Mouse (Mus musculus) fibroblast of lung, adult 2 months (primary cell): ENCODE data around the gene Nfe2l2.

Source experiments
- DNase-seq: peaks from one replicate; pipeline ENCODE4 v3.0.0-alpha.2; 2011; ENCODE audit warnings: low read depth

Nfe2l2 gene

DNA sequence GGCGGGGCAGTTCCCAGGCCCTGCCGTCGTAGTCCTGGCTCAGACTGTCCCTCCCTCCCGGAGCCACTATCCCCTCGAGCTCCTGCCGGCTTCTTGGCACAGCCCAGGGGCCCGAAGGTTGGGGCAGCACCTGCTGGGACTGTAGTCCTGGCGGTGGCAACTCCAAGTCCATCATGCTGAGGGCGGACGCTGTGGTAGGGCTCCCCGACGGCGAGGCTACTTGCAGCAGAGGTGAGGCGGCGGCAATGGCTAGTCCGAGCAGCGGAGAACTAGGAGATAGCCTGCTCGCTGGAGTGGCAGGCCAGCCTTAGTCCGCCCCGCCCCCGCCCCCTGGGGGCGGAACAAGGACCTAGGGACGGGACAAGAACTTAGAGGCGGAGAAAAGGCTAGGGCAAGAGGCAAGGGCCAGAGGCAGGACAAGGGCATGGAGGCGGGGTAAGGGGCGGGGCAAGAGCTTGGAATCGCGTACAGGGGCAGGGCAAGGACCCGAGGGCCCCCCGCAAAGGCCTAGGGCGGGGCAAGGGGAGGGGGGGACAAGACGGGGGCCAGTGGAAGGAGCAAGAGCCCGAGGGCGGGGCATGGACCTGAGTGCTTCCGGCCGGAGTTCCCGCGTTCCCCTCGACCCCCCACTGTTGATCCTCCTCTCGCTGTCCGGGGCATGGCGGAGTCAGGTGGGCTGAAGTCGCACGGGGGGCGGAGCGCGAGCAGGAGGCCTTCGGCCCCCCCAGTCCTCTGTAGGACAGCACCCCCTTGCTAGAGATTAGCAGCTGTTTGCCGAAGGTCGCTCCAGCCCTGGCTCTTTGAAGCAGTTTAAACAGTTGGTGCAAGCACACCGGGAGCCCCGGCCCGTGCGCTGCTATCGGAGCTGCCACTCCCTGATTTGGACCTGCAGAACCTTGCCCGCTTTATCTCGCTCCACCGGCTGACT is at the start of gene Nfe2l2:
Nfe2l2 (minus strand) TSS at position 408 of the 928 bp plus-strand sequence.
- DNase-seq: peak; percentile 95

DNA sequence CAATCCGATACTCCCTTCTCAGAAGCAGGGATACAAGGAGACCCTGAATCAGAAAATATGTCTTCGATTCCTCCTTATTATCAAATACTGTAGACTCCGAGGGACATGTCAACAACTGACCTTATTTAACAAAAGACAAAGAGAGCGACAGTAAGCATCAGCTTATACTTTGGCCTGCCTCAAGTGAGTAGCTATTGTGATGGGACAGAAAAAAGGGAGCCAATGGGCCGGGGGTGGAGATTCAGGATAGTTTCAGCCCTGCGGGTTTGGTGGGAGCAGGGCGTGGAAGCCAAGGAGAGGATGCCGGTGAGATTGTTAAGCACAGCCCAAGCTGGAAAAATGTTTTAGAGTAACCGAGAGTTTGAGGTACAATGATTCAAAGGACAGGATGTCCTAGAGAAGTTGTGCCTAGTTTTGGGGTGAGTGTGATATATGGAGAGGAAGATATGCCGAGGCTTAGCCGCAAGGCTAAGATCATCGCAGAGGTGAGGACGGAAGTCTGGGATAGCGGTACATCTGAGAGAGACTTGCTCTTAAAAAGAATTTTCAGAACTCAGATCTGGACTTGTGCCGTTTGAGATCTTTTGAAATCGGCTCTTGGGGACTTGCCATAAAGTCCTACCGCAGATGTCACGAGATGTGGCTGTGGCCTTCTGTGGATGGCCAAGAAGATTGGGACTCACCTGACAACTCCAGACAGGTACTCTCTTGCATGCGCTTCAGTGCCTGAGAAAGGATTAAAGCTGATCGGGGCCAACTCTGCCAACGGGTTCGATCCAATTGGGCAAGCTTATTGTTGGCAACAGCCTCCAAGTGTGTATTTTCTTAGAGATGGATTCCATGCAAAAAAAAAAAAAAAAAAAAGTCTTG is 48.1 kb upstream of the Nfe2l2 start:
- DNase-seq: no peak

DNA sequence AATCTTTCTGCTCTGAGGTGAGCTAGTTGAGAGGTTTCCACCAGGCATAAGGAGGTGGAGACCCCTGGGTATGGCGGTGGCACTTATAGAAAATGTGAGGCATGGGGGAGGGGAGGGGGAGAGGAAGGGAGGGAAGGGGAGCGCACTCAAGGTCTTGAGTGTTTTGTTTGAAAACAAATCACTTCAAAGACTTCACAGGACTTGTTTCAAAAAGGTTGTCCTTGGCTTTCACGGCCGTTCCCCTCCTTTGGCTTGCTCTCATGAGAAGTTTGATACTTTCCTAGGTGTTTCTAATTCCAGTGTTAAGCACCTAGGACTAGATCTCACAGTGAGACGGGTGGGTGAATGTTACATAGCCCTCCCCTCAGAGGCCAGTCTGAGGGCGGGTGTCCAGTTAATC is 47.5 kb upstream of the Nfe2l2 start:
- DNase-seq: no peak

DNA sequence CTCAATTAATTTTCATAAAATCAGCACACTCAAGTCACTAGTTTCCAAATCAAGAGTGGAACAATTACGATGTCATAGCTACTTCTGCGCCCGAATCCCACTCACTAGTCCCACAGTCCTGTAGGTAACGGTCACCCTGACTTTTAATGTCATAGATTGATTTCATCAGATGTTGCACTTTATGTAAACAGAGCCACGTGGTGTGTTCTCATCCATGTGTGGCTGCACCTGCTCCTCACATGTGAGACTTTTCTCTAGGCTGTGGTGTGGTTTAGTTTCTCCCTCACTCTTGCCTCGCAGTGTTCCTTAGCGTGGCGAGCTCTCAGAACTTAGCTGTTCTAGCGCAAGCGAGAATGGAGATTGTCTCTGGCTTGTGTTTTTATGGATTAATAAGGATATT is 46.4 kb upstream of the Nfe2l2 start:
- DNase-seq: no peak

DNA sequence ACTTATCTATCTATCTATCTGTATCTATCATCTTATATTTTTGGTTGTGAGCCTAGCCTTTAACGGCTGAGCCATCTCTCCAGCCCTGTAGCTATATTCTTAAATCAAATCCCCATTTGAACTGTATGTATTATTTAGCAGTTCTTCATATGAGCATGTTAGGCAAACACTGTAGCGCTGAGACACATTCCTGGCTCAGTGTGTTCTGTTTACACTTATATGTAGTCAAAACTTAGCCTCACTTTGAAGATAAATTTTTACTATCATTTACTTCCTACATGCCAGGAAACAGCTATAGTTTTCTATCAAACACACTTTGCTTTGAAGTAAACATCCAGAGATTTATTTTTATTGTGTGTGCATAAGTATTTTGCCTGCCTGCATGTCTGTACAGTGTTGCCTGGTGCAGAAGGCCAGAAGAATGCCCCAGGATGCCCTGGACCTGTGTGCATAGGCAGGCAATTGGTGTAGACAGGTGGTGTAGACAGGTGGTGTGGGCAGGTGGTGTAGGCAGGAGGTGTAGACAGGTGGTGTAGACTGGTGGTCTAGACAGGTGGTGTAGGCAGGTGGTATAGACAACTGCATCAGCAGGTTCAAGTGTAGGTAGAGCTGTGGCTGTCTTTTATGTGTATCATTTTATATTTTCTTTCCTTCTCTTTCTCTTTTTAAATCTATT is 45.7 kb upstream of the Nfe2l2 start:
- DNase-seq: no peak

DNA sequence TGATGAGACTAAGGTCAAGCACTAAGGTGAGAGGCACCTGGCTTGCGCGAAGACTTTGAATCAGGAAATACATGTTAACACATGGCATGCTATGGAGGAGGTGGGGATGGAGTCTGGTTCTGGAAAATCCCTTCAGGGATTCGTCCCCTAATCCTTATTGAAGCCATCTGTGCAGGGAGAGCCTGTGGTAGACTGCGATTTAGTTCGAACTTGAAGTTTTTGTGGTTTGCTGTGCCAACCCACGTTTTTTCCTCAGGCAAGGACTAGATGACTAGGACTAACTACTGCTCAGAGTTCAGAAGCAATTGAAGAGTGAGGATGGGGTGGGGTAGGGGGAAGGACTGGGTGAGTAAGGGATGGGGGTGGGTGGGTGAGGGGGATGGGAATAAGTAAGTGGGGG is 44.4 kb upstream of the Nfe2l2 start:
- no peak for DNase-seq

DNA sequence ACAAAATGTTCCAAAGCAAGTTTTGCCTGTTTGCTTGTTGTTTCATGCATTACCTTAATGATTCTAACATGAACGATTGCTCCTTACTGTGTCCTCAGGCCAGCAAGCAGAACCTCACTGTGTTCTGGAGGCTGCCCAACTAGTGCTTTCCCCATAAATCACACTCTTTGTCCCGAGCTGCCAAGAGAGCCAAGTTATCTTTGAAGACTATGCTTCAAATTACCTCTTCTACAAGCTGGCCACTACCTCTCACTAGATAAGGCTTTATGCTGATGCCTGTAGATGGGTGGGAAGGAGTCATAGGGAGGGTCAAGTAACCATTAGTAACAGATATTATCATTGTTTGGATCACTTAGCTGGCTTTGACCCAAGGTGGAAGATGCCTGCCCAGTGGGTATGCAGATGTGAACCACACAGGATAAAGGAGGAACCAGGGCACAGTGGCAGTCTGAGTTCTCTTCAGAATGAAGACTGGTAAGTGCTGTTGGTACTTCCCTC is 32.6 kb upstream of the Nfe2l2 start:
- DNase-seq: no peak

DNA sequence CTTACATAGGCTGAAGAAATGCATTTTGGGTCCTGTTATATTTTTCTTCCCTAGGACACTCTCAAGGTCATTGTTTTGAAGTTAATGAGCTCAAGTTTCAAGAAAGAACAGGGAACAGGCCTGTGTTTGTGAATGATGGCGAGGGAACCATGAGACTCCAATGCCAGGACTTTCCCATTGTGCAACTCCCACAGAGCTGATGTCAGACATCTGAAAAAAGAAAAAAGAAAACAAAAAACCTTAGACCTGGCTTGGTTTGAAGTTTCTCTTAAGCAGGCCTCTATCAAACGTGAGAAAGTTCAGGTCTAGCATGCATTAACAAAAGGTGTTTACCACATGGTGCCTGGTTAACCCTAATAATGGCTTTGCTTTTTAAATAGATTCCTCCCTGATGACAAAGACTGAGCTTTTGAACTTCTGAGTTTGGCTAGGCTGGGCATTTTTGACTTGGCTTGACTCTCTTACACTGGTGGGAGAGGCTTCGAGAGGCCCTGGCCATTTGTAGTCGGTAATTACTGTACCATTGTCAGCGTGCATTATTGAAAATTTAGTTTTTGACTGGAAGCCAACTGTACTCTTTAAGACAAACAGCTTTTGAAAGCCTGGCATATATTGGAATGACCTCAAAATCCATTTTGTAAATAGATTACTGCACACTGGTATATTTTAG is 29.9 kb upstream of the Nfe2l2 start:
- DNase-seq: peak; percentile 86

DNA sequence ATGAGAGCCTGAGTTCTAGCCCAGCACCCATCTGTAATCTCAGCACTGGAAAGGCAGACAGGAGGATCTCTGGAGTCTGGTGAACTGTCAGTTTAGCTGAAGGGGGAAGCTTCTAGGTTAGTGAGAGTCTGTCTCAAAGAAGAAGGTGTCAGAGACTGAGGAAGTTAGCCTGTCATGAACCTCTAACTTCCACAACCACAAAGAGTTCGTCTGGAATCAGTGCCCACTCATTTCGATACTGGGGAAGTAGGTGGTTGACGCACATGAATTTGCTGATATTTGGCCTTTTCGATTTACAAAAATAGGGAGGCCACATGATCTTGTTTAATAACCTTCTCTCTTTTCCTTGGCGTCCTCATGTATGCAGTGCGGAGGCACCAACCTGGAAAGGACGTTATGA is 28.7 kb upstream of the Nfe2l2 start:
- DNase-seq: no peak

DNA sequence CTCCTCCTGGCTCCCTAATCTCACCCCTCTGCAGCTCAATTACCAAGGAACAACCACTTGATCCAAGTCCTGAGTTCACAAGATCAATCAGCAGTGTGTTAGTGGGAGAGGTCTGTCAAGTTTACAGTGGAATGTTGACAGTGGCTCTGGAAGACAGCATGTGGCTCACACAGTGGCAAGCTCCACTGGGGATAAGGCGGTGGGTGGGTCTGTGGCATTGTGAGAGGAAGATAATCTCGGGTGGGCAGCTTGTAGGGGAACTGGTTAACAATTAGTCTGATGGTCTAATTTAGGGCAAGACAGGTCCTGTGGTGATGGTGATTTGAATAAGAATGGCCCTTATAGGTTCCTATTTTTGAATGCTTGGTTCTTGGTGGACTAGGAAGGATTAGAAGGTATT is 27.5 kb upstream of the Nfe2l2 start:
- DNase-seq: no peak

DNA sequence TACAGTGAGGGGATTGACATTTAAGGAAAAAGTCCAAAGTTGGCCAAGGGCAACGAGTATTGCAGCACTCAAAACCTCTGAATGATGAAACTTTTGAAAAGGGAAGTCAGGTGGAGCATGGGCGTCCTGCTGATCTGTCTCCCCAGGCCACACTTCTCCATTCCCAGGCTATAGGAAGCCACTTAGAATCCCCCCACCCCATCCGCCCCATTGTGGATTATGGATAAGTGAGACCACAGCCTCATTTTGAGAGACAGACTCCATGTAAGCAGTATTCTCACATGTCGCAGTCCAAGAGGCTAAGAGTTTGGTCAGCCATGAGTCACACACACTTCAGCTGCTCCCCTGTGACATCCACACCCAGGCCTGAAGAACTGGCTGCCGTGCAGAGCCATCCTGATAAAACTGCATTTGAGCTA is 26.8 kb upstream of the Nfe2l2 start:
- DNase-seq: peak; percentile 60

DNA sequence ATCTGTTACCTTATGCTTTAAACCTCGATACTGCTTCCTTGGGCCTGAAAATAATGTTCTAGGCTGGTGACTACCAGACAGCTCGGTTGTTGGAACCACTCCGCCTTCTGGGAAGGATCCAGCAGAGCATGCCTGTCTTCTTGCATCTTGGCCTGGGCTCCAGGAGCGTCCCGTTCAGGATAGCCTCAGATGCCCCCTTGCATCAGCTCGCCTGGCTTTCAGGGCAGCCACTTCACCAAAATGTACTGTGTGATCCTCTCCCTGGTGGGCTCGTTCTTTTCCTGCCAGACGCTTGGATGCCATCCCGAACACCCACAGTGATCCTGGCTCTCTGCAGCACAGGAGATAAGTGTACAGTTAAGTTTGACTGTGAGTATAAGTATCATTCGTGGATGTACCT is 25.6 kb upstream of the Nfe2l2 start:
- DNase-seq: no peak

DNA sequence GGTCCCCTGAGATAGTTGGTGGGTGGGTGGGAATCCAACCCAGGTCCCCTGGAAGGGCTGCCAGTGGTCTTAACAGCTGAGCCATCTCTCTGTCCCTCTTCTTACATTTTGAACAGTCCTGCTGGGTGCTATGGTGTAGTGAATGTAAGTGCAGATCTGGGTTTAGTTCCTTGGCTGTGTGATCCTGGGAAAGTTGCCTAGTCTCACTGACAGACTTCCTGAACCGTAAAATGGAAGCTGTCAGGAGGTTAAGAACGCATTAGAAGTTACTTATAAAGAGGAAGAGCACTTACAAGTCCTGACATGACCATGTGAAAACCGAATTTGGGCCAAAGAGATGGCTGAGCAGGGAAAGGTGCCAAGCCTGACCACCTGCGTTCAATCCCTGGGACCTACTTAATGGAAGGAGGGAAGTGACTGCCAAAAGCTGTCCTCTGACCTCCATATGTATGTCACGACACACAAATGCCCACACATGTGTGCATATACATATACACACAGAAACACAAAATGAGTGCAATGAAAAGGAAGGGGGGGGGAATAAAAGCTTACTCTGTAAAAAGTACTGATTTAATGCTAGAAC is 20.5 kb upstream of the Nfe2l2 start:
- no peak for DNase-seq

DNA sequence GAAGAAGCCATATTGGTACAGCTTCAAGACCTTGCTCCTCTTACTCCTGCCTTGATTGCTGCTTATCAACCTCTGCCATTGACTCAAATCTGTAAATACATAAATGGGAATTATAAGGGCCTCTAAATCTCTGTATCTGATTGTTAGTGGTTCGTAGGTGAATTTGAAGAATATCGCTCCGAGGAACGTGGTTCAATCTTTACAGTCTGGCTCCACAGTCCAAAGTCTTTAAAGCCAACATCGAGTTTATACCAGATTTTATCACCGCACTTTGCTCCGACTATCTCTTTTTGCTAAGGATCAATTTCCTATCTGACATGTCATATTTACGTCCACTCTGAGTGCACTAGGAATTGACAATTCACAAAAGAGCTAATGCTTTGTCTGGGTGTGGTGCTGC is 19.0 kb upstream of the Nfe2l2 start:
- no peak for DNase-seq

DNA sequence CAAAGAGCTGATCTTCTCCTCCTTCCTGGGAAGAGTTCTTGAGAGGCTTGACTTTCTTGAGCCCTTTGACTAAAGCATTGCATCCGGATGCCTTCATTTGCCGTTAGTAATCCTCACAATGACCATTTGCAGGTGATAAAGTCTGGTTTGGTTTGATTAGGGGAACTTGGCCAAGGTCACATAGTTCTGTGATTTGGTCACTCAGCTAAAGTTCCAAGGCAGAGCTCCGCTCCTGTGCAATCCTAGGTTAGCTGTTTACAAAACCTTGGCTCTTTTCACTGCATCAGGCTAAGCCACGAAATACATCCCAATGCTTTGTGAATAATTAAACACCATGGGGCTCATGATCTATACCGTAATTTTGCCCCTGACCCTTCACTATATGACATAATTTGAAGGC is 18.5 kb upstream of the Nfe2l2 start:
- DNase-seq: no peak

DNA sequence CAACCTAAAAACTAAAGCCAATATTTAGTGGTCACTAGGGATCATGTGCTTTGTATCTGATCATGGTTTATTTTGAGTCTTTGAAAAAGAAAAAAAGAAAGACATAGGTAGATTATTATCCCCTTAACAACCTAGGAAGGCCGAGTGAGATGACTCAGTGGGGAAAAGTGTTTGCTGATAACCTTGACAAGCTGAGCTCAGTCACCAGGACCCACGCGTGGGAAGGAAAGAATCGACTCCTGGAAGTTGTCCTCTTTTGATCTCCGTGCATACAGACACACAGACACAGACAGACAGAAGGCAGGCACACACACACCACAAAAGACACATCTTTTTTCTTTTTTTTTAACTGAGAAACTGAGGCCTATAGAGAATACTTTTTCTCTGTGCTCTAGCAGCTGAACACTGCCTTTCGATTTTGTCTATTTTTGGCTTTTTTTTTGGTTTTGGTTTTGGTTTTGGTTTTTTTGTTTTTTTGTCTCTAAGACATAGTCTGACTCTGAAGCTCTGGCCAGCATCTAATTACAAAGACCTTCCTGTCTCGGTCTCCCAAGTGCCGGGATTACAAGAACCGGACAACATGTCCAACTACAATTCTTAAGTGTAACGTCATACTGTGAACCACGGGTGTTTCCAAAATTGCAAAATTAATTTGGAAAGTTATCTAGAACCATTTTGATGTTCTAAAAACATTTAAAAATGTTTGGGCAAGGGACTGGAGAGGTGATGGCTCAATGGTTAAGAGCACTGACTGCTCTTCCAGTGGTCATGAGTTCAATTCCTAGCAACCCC is 16.0 kb upstream of the Nfe2l2 start:
- DNase-seq: no peak

DNA sequence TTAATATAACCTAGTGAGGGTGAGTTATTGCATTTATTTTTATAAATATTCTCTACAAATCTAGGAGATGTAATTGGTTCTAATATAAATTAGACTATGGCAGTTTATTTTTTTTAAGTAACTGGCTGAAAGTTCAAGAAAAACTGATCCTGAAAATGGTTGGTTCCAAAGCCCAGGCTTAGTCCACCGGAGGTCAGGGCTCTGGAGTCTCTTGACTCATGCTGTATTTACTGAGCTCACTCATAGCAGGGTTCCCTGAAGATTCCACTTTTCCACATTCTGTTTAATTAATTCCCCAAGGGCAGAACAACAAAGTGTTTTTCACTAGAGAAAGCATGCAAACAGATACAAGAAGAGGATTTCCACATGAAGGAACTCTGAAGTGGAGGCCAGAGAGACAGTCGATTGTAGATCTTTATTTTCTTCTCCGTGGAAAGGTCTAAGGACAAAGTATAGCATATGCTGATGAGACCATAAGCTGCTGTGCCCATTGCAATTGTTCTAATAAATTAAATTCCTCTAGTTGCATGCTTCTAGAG is 15.0 kb upstream of the Nfe2l2 start:
- no peak for DNase-seq

DNA sequence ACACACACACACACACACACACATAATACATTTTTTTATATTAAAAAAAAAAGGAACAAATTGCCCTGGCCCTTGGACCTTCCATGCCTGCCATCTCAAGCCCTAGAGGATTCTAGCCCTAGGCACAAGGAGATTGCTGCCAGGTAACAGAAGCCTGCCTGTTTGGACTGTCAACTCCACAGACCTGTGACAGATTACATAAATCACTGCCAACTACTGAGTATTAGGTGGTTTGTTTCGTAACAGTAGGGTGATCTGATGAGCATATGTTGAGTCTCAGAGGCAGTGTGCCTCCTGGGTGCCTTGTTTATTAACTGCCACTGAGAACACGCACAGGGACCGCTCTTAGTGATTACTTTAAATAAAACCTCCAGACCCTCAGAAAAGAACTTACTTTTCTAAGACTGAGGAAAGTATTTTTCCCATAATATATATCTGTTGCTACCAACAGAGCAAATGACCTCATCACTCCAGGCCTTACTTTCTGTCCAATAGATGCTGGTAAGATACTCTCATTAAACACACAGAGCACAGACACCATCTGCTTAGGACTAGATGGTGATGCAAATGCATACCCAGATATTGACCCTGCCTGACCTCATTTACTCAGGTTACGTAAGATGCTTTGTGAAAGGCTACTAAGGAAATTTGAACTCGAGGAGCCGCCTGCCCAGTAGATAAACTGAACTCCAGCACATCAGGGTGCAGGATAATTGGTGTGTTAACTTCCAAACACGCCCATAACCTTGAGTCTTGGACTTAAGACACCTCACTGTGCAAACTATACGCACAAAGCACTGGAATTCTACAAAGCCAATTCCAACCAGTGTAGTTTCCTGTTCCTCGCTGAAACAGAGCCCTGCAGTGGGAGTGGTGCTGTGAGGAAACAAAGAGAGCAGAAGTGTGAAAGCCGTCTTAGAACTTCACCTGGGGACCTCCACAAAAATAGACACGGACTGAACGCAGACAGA is 11.9 kb upstream of the Nfe2l2 start:
- no peak for DNase-seq

DNA sequence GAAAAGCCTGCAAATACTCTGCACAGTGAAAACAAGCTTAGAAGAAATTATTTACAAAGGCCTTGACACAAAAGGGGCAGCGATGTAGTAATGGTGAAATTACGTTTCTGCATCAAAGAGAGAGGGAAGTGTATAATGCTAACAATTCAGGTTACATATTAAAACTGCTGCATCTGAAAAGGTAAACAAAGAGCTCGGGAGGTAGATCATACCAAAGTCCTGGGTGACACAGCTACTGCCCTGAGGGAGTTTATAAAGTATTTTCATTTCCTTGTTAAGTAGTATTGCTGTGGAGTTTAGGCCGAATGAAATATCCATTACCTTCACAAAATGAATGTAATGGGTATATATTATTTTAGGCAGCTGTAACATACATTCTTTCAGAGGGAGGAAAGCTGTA is 10.3 kb upstream of the Nfe2l2 start:
- no peak for DNase-seq
